Mouse (Mus musculus): ENCODE data around the gene Mfsd14a.
"Not testable (repeated sequence)": the region's sequence is repeated elsewhere in the genome, so short reads cannot be mapped to it uniquely, and the experiment has no call there.

The Mfsd14a gene

GRCm38 (mm10) chr3:116662463-116662863 is at the start of gene Mfsd14a:
Gene Mfsd14a (minus strand): TSS chr3:116662677.
- peak; percentile 98 for DNase-seq

GRCm38 (mm10) chr3:116711624-116712435 is 49.4 kb upstream of the Mfsd14a start:
- DNase-seq, result peak; percentile 82

DNA sequence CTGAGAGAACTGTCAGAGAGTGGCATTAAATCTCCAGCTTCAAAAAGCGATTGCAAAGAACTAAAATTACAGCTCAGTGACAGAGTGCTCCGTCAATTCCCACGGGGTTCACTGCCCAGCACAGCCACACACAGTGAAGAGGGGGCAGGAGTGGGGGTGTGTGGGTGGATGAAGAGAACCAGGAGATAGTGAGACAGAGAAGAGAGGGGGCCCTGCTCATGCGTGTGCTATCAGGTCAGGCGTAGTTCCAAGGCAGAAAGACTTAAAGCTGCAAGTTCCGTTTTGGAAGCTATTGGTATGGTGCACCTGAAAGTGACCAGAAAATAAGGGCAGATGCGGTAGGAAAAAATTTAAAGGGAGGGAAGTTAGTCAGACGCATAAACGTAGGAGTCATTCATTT is 48.5 kb upstream of the Mfsd14a start:
- no peak for DNase-seq

DNA sequence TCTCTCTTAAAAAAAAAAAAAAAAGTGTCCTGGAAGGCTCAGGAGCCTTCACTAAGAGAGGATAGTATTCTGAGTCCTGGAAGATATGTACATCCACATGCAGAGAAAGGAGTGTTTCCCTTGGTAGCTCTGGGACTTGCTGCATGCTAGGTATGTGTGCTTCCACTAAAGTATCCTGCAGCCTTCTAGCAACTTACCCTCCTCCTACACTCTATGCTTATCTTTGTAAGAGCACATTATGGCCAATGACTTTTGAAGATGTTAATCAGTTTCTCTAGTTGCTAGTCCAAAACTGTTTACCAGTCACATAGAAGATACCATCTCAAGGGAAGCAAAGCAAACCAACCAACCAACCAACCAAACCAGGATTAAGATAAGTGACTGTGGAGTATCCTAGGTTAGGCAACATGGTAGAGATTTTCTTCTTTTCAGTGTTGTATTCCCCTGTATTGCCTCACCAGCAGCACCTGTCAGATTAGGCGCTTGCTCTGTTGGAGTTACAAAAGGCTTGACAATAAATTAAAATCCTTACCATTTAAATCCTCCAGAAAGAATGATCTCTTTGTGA is 43.2 kb upstream of the Mfsd14a start:
- DNase-seq, result no peak

- DNase-seq, result no peak
Measured at GRCm38 (mm10) chr3:116703835-116704234, 41.4 kb upstream of the Mfsd14a start.

DNA sequence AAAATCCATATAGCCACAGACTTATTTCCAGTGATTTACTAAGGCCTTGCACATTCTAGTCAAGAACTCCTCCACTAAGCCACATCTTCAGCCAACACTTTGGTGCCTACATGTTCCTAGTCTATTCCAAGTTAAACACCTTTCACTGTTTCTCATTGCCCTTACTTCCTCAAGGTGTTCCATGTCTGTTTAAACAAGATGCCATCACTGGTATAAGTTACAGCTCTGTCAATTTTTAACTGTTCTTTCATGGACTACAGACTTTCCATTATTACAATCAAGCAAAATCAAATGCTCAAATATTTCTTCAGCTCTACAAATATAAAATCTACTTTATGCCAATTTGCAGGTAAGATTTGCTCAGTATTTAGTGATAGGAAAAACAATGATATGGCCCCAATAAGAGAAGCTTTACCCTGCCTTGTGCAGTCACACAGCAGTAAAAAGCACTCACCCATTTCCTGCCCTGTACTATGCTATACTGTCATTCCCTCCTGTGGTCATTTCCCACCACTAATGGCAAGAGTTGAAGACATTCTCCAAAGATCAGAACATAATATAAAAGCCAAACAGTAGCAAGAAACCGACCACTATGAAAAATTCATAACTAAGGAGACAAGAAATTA is 40.3 kb upstream of the Mfsd14a start:
- no peak for DNase-seq

GRCm38 (mm10) chr3:116701601-116702000 is 39.1 kb upstream of the Mfsd14a start:
- no peak for DNase-seq

- no peak for DNase-seq
Measured at GRCm38 (mm10) chr3:116698786-116699185, 36.3 kb upstream of the Mfsd14a start.

- no peak for DNase-seq
Measured at GRCm38 (mm10) chr3:116695666-116695985, 33.1 kb upstream of the Mfsd14a start.

DNA sequence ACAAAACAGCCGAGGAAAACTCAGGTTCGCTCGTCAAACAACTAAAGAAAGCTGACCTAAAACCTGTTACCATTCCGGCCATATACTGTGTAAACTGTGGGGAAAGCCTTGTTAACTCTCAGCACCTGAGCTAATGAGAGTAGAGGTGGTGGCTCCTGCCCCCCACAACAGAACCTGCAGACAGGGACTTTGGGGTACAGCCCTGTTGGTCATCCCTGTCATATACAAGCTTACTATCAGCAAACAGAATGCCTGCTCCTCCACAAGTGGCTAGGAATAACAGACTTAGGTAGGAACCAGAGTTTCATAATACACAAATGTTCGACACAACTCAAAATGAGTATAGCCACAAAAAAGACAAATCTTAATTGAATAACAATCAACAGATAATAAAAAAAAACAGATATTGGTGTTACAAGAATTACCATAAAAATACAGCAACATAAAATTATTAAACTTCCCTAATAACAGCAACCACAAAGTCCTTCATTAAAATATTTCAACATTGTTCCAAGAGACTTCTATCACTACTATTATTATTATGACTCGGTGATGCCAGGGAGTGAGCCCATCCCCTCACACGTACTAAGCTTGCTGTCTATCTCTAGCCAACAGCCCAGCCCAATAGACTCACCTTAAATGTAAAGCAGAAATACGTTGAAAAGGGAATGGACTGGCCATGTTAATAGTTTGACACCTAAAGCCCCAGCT is 32.6 kb upstream of the Mfsd14a start:
- no peak for DNase-seq

DNA sequence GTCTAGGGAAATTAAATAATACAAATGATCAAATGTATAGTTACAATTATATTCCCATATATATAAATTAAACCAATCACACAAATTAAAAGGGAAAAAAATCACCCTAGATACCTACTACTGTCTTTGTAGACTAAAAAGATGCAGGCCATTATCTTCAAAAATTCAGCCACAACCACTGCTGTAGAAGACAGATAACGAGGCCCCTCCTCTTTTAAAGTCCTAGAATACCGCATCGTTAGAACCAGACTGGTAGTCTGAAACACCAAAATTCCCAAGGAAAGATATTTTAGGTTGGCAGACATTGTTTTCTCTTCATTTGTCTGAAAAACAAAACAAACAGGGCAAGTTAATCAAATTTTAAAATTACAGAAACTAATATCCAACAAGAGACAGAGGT is 31.8 kb upstream of the Mfsd14a start:
- DNase-seq, result no peak

- no peak for DNase-seq
Measured at GRCm38 (mm10) chr3:116681160-116681559, 18.7 kb upstream of the Mfsd14a start, which contains the start of gene Gm43191. Gene Gm43191 (minus strand): TSS chr3:116681260.

GRCm38 (mm10) chr3:116664281-116664680 is 1.8 kb upstream of the Mfsd14a start:
- not testable (repeated sequence) for DNase-seq

DNA sequence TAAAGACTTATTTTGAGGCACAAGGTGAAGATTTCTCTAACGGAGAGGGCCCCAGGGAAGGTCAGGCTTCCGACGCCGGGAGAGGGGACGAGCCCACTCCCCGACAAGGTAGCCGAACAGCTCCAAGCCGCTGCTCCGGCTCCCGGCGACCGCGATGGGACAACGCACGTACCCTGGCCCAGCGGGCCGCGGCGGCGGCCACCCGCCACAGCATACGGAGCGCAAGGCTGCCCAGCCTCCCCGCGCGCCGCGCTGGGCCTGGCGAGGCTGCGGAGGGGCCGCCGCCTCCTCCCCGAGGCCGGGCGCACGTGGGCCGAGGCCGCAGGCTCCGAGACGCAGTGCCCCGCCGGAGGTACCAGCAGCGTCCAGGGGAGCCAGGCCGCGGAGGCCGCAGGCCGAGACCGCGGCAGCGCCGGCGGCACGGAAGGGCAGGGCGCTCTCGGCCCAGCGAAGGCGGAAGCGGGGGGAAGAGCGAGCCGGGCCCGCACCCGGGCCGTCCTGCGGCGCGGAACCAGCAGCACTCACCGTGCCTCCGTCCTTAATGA is 535 bp downstream of the Mfsd14a start:
- DNase-seq, result peak; percentile 42

- no peak for DNase-seq
Measured at GRCm38 (mm10) chr3:116661288-116661869, 1.1 kb downstream of the Mfsd14a start.

GRCm38 (mm10) chr3:116659856-116660430 is 2.5 kb downstream of the Mfsd14a start:
- no peak for DNase-seq

- DNase-seq, result no peak
Measured at GRCm38 (mm10) chr3:116658928-116659565, 3.4 kb downstream of the Mfsd14a start.

- DNase-seq, result no peak
Measured at GRCm38 (mm10) chr3:116656184-116656965, 6.1 kb downstream of the Mfsd14a start.

GRCm38 (mm10) chr3:116654051-116654450 is 8.4 kb downstream of the Mfsd14a start:
- DNase-seq, result not testable (repeated sequence)

DNA sequence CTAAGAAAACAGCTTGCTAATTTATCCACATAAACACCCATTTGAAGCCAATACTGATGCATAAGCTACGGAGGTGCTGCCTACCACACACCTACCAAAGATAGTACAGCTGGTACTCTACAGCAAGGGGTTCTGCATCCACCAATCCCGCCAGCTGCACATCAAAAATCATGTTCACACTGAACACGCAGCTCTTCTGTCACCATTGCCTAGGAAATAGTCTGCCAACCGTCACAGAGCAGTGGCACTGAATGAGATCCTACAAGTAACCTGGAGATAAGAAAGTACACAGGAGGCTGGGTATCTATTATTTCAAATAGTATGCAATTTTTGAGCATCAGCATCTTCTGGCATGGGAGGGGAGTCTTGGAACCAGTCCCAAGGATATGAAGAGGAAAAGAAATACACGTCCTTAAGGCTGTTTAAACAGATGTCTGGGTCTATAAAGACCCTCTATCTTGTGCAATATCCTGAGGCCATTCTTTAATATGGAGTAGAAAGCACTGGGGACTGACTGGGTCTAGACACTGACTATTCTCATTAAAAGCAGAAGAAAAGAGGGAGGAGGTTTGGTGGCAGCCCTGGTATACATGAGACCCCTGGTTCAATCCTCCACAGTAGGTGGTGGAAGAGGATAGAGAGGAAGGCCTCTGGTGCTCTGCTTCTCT is 9.1 kb downstream of the Mfsd14a start:
- DNase-seq, result no peak

All from right cerebral cortex, postnatal 14 days (tissue).